Mouse (Mus musculus): ENCODE results near the gene Rnf207. TPM values are rescaled to one million over a fixed set of nuclear protein-coding genes. Genes with fewer than 3 reads are reported as not detected.

Gene Rnf207
- polyA plus RNA-seq, 1 experiment from 2014 or later = 1.00 TPM

GRCm38 (mm10) chr4:152276389-152277347 is 42.1 kb downstream of the Rnf207 start:
- WGBS = 57% methylated on average over 10 of the region's 10 CpGs
- Histone ChIP-seq H3K4me2 (replicated peaks; ENCODE audit: low read depth, low read length) (no peak overlapping the region), H3K27me3 (ENCODE audit: control insufficient read depth, insufficient read depth, low read length) (peaks cover 14% of the 10 kb centered on the region), H3K36me3 (ENCODE audit: control insufficient read depth, insufficient read depth, low read length) (no peaks in the 10 kb centered on the region), H3K9me3 (ENCODE audit: control insufficient read depth, low read depth, low read length) (no peaks in the 10 kb centered on the region), H3K4me3 (ENCODE audit: low read depth, low read length) (no peak overlapping the region), H3K27ac (ENCODE audit: low read length) (no peak overlapping the region), H3K9ac (replicated peaks; ENCODE audit: low read depth, low read length) (no peak overlapping the region), H3K4me1 (ENCODE audit: control insufficient read depth, insufficient read depth, low read length) (peaks cover 25% of the 10 kb centered on the region)
- ATAC-seq (ENCODE audit: insufficient number of reproducible peaks, insufficient read depth, low FRiP score, low read depth) = no peak

DNA sequence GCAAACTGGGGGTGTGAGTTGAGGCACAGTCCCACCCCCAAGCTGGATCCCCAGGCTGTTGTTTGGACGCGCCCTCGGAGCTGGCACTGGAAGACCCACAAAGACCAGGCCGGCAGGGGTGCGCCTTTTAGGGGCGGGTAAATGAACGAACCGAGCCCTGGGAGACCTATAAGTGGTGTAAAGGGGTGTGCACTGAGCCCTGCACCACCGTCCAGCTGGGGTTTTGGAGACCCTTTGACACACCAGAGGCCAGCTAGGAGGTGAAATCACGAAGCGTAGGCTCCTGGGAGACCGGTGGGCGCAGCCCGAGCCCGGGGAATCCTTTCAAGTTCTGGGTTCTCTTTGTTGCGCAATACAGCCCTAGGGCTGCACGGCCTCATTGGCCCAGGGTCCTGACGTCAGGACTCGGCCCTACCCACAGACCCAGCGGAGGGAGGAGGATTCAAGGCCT is 44.1 kb downstream of the Rnf207 start:
- H3K4me2 ChIP-seq (replicated peaks; ENCODE audit: low read depth, low read length) = peak overlapping the region; percentile 95
- H3K27me3 ChIP-seq (ENCODE audit: control insufficient read depth, insufficient read depth, low read length) = 0 out of 2 replicates have a peak, but pooled peaks cover 3% of the 10 kb centered on the region
- H3K9me3 ChIP-seq (ENCODE audit: control insufficient read depth, low read depth, low read length) = no peaks in the 10 kb centered on the region
- no peaks in the 10 kb centered on the region for H3K36me3 ChIP-seq (ENCODE audit: control insufficient read depth, insufficient read depth, low read length)
- H3K4me1 ChIP-seq (ENCODE audit: control insufficient read depth, insufficient read depth, low read length) = peaks cover 30% of the 10 kb centered on the region
- H3K9ac ChIP-seq (replicated peaks; ENCODE audit: low read depth, low read length) = peak overlapping the region; percentile 57; the same call in 1 of the 2 replicates
- peak overlapping the region; percentile 84; the same call in 1 of the 2 replicates for H3K27ac ChIP-seq (ENCODE audit: low read length)
- WGBS = 2% methylated on average over 20 of the region's 20 CpGs
- 0 out of 2 replicates have a peak, but pooled peaks have one; percentile 5 for ATAC-seq (ENCODE audit: insufficient number of reproducible peaks, insufficient read depth, low FRiP score, low read depth)
- H3K4me3 ChIP-seq (ENCODE audit: low read depth, low read length) = peak overlapping the region; percentile 54

DNA sequence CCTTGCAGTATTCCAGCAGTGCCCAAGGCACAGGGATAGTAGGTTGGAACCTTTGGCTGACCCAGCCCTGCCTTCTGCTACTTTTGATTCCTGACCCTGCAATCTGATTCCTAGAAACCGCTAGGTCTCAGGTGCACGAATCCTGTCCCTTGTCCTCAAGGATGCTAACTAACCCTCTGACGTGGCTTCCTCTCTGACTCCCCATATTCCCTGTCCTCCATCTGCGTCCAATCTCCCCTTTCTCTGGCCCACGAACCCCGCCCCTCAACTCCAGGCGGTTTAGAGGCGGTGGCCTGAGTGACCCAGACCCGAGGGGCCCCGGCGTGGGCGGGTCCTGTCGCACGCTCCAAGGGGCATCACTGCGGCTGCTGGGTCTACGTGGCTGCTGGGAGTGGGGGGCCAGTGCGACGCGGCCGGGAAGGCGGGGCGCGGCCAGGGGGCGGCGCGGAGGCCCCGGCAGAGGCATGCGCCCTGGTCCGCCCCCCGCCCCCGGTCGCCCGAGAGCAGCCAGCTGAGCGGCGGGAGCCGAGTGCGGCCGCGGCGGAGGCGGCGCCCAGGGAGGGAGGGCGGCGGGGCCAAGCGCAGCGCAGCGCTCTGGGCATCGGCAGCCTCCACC is 45.1 kb downstream of the Rnf207 start, which contains the start of gene Gpr153:
Gpr153 (plus strand) TSS at position 612 of the 616 bp plus-strand sequence.
- peak within 1 kb of the TSS; percentile 54 for H3K4me3 ChIP-seq (ENCODE audit: low read depth, low read length)
- peak; percentile 60 for ATAC-seq (ENCODE audit: insufficient number of reproducible peaks, insufficient read depth, low FRiP score, low read depth)
- peak within 1 kb of the TSS; percentile 84 for H3K27ac ChIP-seq (ENCODE audit: low read length)
- WGBS = 2% methylated on average over 46 of the region's 48 CpGs
- no peaks in the 10 kb centered on the region for H3K9me3 ChIP-seq (ENCODE audit: control insufficient read depth, low read depth, low read length)
- peak within 1 kb of the TSS; percentile 95 for H3K4me2 ChIP-seq (replicated peaks; ENCODE audit: low read depth, low read length)
- no peaks in the 10 kb centered on the region for H3K36me3 ChIP-seq (ENCODE audit: control insufficient read depth, insufficient read depth, low read length)
- peak within 1 kb of the TSS; percentile 57 for H3K9ac ChIP-seq (replicated peaks; ENCODE audit: low read depth, low read length)
- peaks cover 30% of the 10 kb centered on the region for H3K4me1 ChIP-seq (ENCODE audit: control insufficient read depth, insufficient read depth, low read length)
- H3K27me3 ChIP-seq (ENCODE audit: control insufficient read depth, insufficient read depth, low read length) = 0 out of 2 replicates have a peak, but pooled peaks cover 3% of the 10 kb centered on the region

DNA sequence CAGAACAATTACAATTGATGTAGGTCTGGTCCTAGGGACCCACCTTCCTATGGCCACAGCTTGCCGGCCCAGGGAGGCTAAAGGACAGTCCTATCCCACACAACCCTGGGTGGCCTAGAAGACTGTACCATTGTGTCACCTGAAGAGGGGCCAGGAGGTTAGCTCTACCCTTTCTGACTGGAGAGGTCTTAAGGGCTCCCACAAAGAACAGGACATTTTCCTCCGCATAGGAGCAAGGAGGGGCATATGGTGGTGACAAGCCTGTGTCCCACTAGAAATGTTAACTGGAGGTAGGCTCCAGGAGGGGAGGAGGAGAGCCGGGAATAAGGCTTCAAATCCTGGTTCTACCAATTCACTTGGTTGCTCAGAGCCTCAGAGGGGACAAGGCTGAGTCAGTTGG is 45.6 kb downstream of the Rnf207 start:
- H3K36me3 ChIP-seq (ENCODE audit: control insufficient read depth, insufficient read depth, low read length) = no peaks in the 10 kb centered on the region
- 0 out of 2 replicates have a peak, but pooled peaks cover 3% of the 10 kb centered on the region for H3K27me3 ChIP-seq (ENCODE audit: control insufficient read depth, insufficient read depth, low read length)
- no peak overlapping the region for H3K9ac ChIP-seq (replicated peaks; ENCODE audit: low read depth, low read length)
- no peaks in the 10 kb centered on the region for H3K9me3 ChIP-seq (ENCODE audit: control insufficient read depth, low read depth, low read length)
- WGBS = 37% methylated on average over 3 of the region's 3 CpGs
- H3K27ac ChIP-seq (ENCODE audit: low read length) = peak overlapping the region; percentile 84
- H3K4me1 ChIP-seq (ENCODE audit: control insufficient read depth, insufficient read depth, low read length) = peaks cover 30% of the 10 kb centered on the region
- 0 out of 2 replicates have a peak, but pooled peaks have one; percentile 5 for ATAC-seq (ENCODE audit: insufficient number of reproducible peaks, insufficient read depth, low FRiP score, low read depth)
- H3K4me3 ChIP-seq (ENCODE audit: low read depth, low read length) = no peak overlapping the region
- H3K4me2 ChIP-seq (replicated peaks; ENCODE audit: low read depth, low read length) = peak overlapping the region; percentile 95; the same call in 1 of the 2 replicates

- Histone ChIP-seq H3K4me1 (ENCODE audit: control insufficient read depth, insufficient read depth, low read length) (peaks cover 30% of the 10 kb centered on the region), H3K36me3 (ENCODE audit: control insufficient read depth, insufficient read depth, low read length) (no peaks in the 10 kb centered on the region), H3K9me3 (ENCODE audit: control insufficient read depth, low read depth, low read length) (no peaks in the 10 kb centered on the region), H3K9ac (replicated peaks; ENCODE audit: low read depth, low read length) (0 out of 2 replicates have a peak overlapping the region, but pooled peaks have one; percentile 4), H3K27me3 (ENCODE audit: control insufficient read depth, insufficient read depth, low read length) (0 out of 2 replicates have a peak, but pooled peaks cover 3% of the 10 kb centered on the region), H3K4me2 (replicated peaks; ENCODE audit: low read depth, low read length) (no peak overlapping the region), H3K27ac (ENCODE audit: low read length) (peak overlapping the region; percentile 84), H3K4me3 (ENCODE audit: low read depth, low read length) (no peak overlapping the region)
- ATAC-seq (ENCODE audit: insufficient number of reproducible peaks, insufficient read depth, low FRiP score, low read depth) = peak; percentile 23; the same call in 1 of the 2 replicates
- 22% methylated on average over 9 of the region's 9 CpGs for WGBS
Measured at GRCm38 (mm10) chr4:152272449-152273049, 46.2 kb downstream of the Rnf207 start.

DNA sequence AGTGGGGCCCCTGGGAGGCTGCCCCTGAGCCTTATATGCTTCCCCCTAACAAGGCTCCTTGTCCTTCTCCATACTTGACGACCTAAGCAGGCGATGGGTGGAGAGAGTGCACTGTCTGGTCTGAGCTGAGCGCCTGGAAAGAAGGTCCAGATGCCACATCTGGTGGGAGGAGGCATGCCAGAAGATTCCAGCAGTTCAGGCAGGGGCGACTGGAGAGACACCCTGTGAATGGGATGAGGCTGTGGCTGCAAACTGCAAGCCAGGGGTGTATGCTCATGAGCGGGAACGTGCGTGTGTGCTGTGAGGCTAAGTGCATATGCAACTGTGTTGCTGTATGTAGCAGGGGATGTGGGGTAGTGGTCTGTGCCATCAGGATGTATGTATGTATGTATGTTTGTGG is 46.8 kb downstream of the Rnf207 start:
- Histone ChIP-seq H3K9me3 (ENCODE audit: control insufficient read depth, low read depth, low read length) (no peaks in the 10 kb centered on the region), H3K4me2 (replicated peaks; ENCODE audit: low read depth, low read length) (no peak overlapping the region), H3K4me3 (ENCODE audit: low read depth, low read length) (no peak overlapping the region), H3K9ac (replicated peaks; ENCODE audit: low read depth, low read length) (no peak overlapping the region), H3K36me3 (ENCODE audit: control insufficient read depth, insufficient read depth, low read length) (no peaks in the 10 kb centered on the region), H3K27ac (ENCODE audit: low read length) (peak overlapping the region; percentile 84; the same call in 1 of the 2 replicates), H3K27me3 (ENCODE audit: control insufficient read depth, insufficient read depth, low read length) (0 out of 2 replicates have a peak, but pooled peaks cover 3% of the 10 kb centered on the region), H3K4me1 (ENCODE audit: control insufficient read depth, insufficient read depth, low read length) (peaks cover 30% of the 10 kb centered on the region)
- no peak for ATAC-seq (ENCODE audit: insufficient number of reproducible peaks, insufficient read depth, low FRiP score, low read depth)
- WGBS = 64% methylated on average over 7 of the region's 7 CpGs

GRCm38 (mm10) chr4:152271334-152271733 is 47.5 kb downstream of the Rnf207 start:
- Histone ChIP-seq H3K27ac (ENCODE audit: low read length) (peak overlapping the region; percentile 84; the same call in 1 of the 2 replicates), H3K4me2 (replicated peaks; ENCODE audit: low read depth, low read length) (no peak overlapping the region), H3K4me3 (ENCODE audit: low read depth, low read length) (no peak overlapping the region), H3K36me3 (ENCODE audit: control insufficient read depth, insufficient read depth, low read length) (no peaks in the 10 kb centered on the region), H3K4me1 (ENCODE audit: control insufficient read depth, insufficient read depth, low read length) (peaks cover 30% of the 10 kb centered on the region), H3K9ac (replicated peaks; ENCODE audit: low read depth, low read length) (no peak overlapping the region), H3K9me3 (ENCODE audit: control insufficient read depth, low read depth, low read length) (no peaks in the 10 kb centered on the region), H3K27me3 (ENCODE audit: control insufficient read depth, insufficient read depth, low read length) (0 out of 2 replicates have a peak, but pooled peaks cover 3% of the 10 kb centered on the region)
- 88% methylated on average over 11 of the region's 11 CpGs for WGBS
- ATAC-seq (ENCODE audit: insufficient number of reproducible peaks, insufficient read depth, low FRiP score, low read depth) = no peak

DNA sequence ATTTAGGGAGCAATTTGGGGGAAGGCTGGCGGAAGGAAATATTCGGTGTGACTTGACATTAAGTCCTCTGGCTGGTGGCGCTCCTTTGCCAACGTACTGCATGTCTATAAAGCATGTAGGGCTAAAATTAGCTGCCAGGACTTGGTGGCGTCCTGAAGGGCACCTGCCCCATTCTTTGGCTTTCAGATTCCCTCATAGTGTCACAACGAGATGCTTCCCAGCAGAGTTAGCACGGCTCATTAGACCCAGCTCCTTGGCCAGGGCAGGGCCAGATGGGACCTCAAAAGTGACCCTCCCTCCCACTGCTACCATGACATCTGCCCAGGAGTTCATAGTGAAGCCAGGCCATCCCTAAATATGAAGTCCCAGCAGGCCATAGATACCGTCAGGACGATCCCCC is 48.2 kb downstream of the Rnf207 start:
- ATAC-seq (ENCODE audit: insufficient number of reproducible peaks, insufficient read depth, low FRiP score, low read depth) = no peak
- no peak overlapping the region for H3K4me2 ChIP-seq (replicated peaks; ENCODE audit: low read depth, low read length)
- 88% methylated on average over 9 of the region's 9 CpGs for whole genome bisulfite sequencing

More for the DNA sequence above, 48.2 kb downstream of the Rnf207 start:
- Histone ChIP-seq H3K4me3 (ENCODE audit: low read depth, low read length) (no peak overlapping the region), H3K36me3 (ENCODE audit: control insufficient read depth, insufficient read depth, low read length) (no peaks in the 10 kb centered on the region), H3K27me3 (ENCODE audit: control insufficient read depth, insufficient read depth, low read length) (0 out of 2 replicates have a peak, but pooled peaks cover 3% of the 10 kb centered on the region), H3K9me3 (ENCODE audit: control insufficient read depth, low read depth, low read length) (no peaks in the 10 kb centered on the region), H3K4me1 (ENCODE audit: control insufficient read depth, insufficient read depth, low read length) (peaks cover 30% of the 10 kb centered on the region), H3K27ac (ENCODE audit: low read length) (no peak overlapping the region), H3K9ac (replicated peaks; ENCODE audit: low read depth, low read length) (no peak overlapping the region)
